Mouse (Mus musculus) forebrain, embryonic 16.5 days (tissue): Measurements from ENCODE around the gene Lemd2. TPM values are rescaled to one million over a fixed set of nuclear protein-coding genes. Genes with fewer than 3 reads are reported as not detected.

ENCODE experiments used
- ATAC-seq: fragments of 200-750 bp; cut with Nextera tagmentation; 2 replicates; pipeline ENCODE4 v1.8.0; 2017; ENCODE audit warnings: mild to moderate bottlenecking, moderate library complexity
- H3K27ac ChIP-seq: fragments of 300-500 bp; sonication (generic); 2 replicates; pipeline ENCODE4 v1.5.1; 2014; ENCODE audit warnings: low read length, control low read depth
- H3K27me3 ChIP-seq: fragments of 300-500 bp; sonication (generic); replicated peaks from 2 replicates; pipeline ENCODE4 v1.6.1; 2014; ENCODE audit warnings: low read length; ENCODE audit not compliant: control insufficient read depth, insufficient read depth
- H3K36me3 ChIP-seq: fragments of 300-500 bp; sonication (generic); 2 replicates; pipeline ENCODE4 v1.6.1; 2014; ENCODE audit not compliant: control insufficient read depth, insufficient read depth
- H3K4me1 ChIP-seq: fragments of 300-500 bp; sonication (generic); replicated peaks from 2 replicates; pipeline ENCODE4 v1.6.1; 2014; ENCODE audit warnings: low read length; ENCODE audit not compliant: control insufficient read depth, insufficient read depth
- H3K4me2 ChIP-seq: fragments of 300-500 bp; sonication (generic); 2 replicates; pipeline ENCODE4 v1.6.1; 2014; ENCODE audit warnings: mild to moderate bottlenecking, low read length, control low read depth
- H3K4me3 ChIP-seq: fragments of 300-500 bp; sonication (generic); replicated peaks from 2 replicates; pipeline ENCODE4 v1.5.1; 2014; ENCODE audit warnings: mild to moderate bottlenecking, low read length, control low read depth
- H3K9ac ChIP-seq: fragments of 300-500 bp; sonication (generic); replicated peaks from 2 replicates; pipeline ENCODE4 v1.6.1; 2014; ENCODE audit warnings: low read depth, low read length, control low read depth
- H3K9me3 ChIP-seq: fragments of 300-500 bp; sonication (generic); 2 replicates; pipeline ENCODE4 v1.6.1; 2016; ENCODE audit warnings: low read length; ENCODE audit not compliant: control insufficient read depth
- WGBS: fragments of 180-500 bp; shearing (Covaris S2); extraction: QIAGEN DNeasy Blood & Tissue Kit; methylation state at CpG from one replicate; pipeline ENCODE4 v1.1.7; 2014; 5-methylcytosine and 5-hydroxymethylcytosine counted together
- polyA plus RNA-seq: library from polyadenylated mRNA; unstranded; fragments of >200 nt; fragmentation: Nextera tagmentation; extraction: Ambion mirVana; gene quantifications from 2 replicates; pipeline ENCODE4 v1.2.1, GENCODE M21; 2015

Lemd2 gene
- 21.3 and 26.4 TPM in 2 replicates for polyA plus RNA-seq

DNA sequence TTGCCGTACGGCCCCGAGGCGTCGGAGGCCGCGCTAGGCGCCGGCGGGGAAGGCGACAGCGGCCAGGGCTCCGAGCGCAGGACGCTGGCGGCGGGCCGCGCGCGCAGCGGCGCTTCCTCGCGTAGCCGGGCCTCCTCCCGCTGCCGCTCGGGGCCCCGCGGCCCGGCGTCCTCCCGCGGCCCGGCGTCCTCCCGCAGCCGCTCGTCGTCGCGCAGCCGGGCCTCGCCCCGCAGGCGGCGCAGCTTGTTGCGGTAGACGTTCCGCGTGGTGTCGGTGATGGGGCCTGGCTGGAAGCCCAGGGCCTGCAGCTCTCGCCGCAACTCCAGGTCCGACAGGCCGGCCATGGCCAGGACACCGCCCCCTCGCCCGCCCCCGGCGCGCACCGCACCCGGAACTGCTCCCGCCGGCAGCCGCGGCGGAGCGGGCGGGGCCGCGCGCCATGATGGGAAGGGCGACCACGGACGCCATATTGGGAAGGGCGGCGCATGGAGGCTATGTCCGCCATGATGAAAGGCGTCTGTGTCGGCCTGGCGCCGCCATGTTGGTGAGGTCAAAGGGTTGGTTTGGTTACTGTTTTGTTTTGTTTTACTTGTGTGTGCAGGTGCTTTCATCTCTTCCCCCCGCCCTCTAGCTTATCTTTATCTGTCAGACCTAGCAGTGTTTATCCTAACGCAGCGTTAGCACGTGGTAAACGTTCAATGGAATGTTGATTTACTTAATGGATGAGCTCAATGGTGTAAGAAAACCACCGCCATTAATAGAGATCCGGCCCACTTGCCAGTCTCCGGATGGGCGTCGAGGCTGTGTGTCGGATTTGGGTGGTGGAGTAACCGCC, at the start of gene Lemd2:
Gene Lemd2 (minus strand): TSS at position 395 of the 835 bp plus-strand sequence.
- H3K4me1 ChIP-seq, result peaks cover 18% of the 10 kb centered on the region
- H3K9me3 ChIP-seq, result no peaks in the 10 kb centered on the region
- peak within 1 kb of the TSS; percentile 96 for H3K9ac ChIP-seq
- H3K4me3 ChIP-seq, result peak within 1 kb of the TSS; percentile 85
- 4% methylated on average over 94 of the region's 97 CpGs for WGBS
- ATAC-seq, result peak; percentile 94
- peak within 1 kb of the TSS; percentile 94 for H3K27ac ChIP-seq
- H3K4me2 ChIP-seq, result peak within 1 kb of the TSS; percentile 88
- no peaks in the 10 kb centered on the region for H3K27me3 ChIP-seq
- H3K36me3 ChIP-seq, result peaks cover 12% of the 10 kb centered on the region

GRCm38 (mm10) chr17:27251150-27251549, 46.9 kb upstream of the Lemd2 start:
- Histone ChIP-seq H3K36me3 (no peaks in the 10 kb centered on the region), H3K9me3 (no peaks in the 10 kb centered on the region), H3K27ac (no peak overlapping the region), H3K27me3 (no peaks in the 10 kb centered on the region), H3K4me2 (no peak overlapping the region), H3K4me3 (no peak overlapping the region), H3K9ac (no peak overlapping the region), H3K4me1 (no peaks in the 10 kb centered on the region)
- WGBS, result 79% methylated on average over 6 of the region's 6 CpGs
- no peak for ATAC-seq

- Histone ChIP-seq H3K9ac (no peak overlapping the region), H3K27me3 (no peaks in the 10 kb centered on the region), H3K9me3 (no peaks in the 10 kb centered on the region), H3K4me1 (no peaks in the 10 kb centered on the region), H3K4me2 (no peak overlapping the region), H3K4me3 (no peak overlapping the region), H3K27ac (no peak overlapping the region), H3K36me3 (no peaks in the 10 kb centered on the region)
- no peak for ATAC-seq
- WGBS, result 39% methylated on average over 4 of the region's 4 CpGs
These were observed 46.2 kb upstream of the Lemd2 start for GRCm38 (mm10) chr17:27250461-27250860.

DNA sequence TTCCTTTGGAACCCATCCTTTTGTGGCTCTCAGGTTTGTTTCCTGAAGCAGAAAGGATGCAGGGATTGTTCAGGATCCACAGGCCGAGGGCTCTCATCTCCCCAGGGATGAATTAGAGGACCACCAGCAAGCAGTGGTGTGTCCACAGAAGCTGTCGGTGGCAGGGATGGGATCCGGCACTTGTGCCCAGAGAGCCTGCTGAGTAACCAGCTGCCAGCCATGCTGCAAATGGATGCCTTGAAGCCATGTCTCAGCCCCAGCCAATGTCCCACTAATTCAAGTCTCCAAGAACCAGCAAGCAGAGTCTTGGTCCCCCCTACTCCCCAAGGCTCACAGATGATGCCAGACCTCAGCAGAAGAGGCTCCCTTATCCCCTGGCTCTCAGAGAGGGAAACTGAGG, 44.8 kb upstream of the Lemd2 start:
- Histone ChIP-seq H3K36me3 (no peaks in the 10 kb centered on the region), H3K9ac (no peak overlapping the region), H3K4me3 (no peak overlapping the region), H3K4me1 (no peaks in the 10 kb centered on the region), H3K4me2 (no peak overlapping the region), H3K27me3 (no peaks in the 10 kb centered on the region; the same call in 1 of the 2 replicates), H3K27ac (no peak overlapping the region), H3K9me3 (no peaks in the 10 kb centered on the region)
- ATAC-seq, result no peak
- WGBS, result 55% methylated on average over 3 of the region's 3 CpGs

DNA sequence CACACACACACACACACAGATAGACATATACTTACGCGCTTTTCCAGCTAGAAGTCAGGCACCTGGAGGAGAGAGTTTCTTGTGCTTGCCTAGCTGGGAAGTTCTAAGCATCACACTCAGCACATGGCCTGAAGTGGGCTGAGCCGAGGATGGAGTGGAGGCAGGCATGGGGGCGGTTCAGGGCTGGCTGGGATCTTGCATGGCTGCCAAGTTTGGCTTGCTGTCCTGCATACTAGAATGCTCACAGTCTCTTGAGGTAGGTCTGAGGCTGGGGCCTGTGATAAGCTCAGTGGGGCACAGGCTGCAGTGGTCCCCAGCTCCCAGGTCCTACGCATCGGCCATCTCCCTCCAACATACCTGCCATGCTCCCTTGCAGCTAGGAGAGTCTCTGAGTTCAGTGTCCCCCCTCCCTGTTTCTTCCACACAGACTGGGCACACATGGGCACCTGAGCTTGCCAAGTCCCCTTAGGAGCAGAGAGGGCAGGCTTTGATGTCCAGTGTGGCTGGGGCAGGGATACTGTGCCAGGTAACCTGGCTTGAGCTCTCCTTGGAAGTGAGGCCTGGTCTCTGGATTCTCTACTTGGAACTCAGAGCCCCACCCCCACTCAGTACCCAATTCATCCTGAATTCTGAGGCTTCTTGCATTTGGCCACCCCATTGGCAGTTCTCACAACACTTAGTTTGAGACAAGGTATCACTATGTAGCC, 43.6 kb upstream of the Lemd2 start:
- Histone ChIP-seq H3K27ac (no peak overlapping the region), H3K4me1 (peaks cover 1% of the 10 kb centered on the region; the same call in 1 of the 2 replicates), H3K27me3 (no peaks in the 10 kb centered on the region; the same call in 1 of the 2 replicates), H3K4me3 (no peak overlapping the region), H3K36me3 (no peaks in the 10 kb centered on the region), H3K9ac (no peak overlapping the region), H3K4me2 (no peak overlapping the region), H3K9me3 (no peaks in the 10 kb centered on the region)
- no peak for ATAC-seq
- 86% methylated on average over 6 of the region's 6 CpGs for WGBS

DNA sequence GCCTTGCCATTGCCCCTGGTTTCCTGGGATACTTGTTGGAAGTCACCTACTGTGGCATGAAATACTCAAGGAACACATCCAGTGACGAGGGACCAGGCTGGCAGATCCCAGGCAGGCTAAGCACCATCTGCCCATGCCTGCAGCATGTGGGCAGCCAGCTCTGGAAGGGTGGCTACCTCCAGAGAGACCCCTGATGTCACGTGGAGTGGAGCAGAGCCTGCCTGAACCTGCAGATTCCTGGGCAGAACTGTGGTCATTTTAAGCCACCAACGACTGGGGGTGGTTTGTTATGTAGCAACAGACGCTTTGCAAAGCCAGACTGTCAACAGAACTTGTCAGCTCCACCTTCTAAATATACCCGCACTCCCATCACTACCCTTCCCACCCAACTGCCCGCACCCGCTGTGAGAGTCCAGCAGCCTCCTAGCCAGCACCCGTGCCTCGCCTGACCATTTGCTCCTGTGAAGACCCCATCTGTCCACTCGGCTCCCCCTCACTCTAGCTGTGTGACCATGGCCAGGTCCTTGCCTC, 41.6 kb upstream of the Lemd2 start:
- H3K4me1 ChIP-seq, result peaks cover 20% of the 10 kb centered on the region
- no peak overlapping the region for H3K4me2 ChIP-seq
- H3K27ac ChIP-seq, result no peak overlapping the region
- no peaks in the 10 kb centered on the region for H3K9me3 ChIP-seq
- no peak overlapping the region for H3K9ac ChIP-seq
- H3K4me3 ChIP-seq, result no peak overlapping the region
- H3K27me3 ChIP-seq, result no peaks in the 10 kb centered on the region; the same call in 1 of the 2 replicates
- 77% methylated on average over 10 of the region's 10 CpGs for WGBS
- ATAC-seq, result no peak
- no peaks in the 10 kb centered on the region for H3K36me3 ChIP-seq

- no peak overlapping the region for H3K9ac ChIP-seq
- 81% methylated on average over 4 of the region's 4 CpGs for WGBS
- no peak overlapping the region for H3K4me3 ChIP-seq
- ATAC-seq, result no peak
- peaks cover 30% of the 10 kb centered on the region for H3K4me1 ChIP-seq
- no peak overlapping the region for H3K4me2 ChIP-seq
- H3K27me3 ChIP-seq, result no peaks in the 10 kb centered on the region; the same call in 1 of the 2 replicates
- no peak overlapping the region for H3K27ac ChIP-seq
- H3K9me3 ChIP-seq, result no peaks in the 10 kb centered on the region
- no peaks in the 10 kb centered on the region for H3K36me3 ChIP-seq
These were observed 40.6 kb upstream of the Lemd2 start for GRCm38 (mm10) chr17:27244912-27245311.

GRCm38 (mm10) chr17:27242194-27243189, 38.2 kb upstream of the Lemd2 start:
- H3K27ac ChIP-seq, result peak overlapping the region; percentile 49
- peak; percentile 26; the same call in 1 of the 2 replicates for ATAC-seq

More at GRCm38 (mm10) chr17:27242194-27243189, 38.2 kb upstream of the Lemd2 start:
- Histone ChIP-seq H3K4me2 (peak overlapping the region; percentile 22), H3K9ac (no peak overlapping the region), H3K4me1 (peaks cover 39% of the 10 kb centered on the region), H3K4me3 (no peak overlapping the region), H3K27me3 (no peaks in the 10 kb centered on the region; the same call in 1 of the 2 replicates), H3K9me3 (no peaks in the 10 kb centered on the region), H3K36me3 (no peaks in the 10 kb centered on the region)
- WGBS, result 24% methylated on average over 18 of the region's 18 CpGs
